Mouse (Mus musculus): Measurements from ENCODE around the gene Rsbn1l.
"Not testable (repeated sequence)": the region's sequence is repeated elsewhere in the genome, so short reads cannot be mapped to it uniquely, and the experiment has no call there.

Rsbn1l gene

GRCm38 (mm10) chr5:20950516-20950854 lies 5.7 kb downstream of the Rsbn1l start:
- no peak for DNase-seq (ENCODE audit: inconsistent ontology term)

GRCm38 (mm10) chr5:20950093-20950492 lies 6.1 kb downstream of the Rsbn1l start:
- peak; percentile 55 for DNase-seq (ENCODE audit: inconsistent ontology term)

GRCm38 (mm10) chr5:20946906-20947305 lies 9.3 kb downstream of the Rsbn1l start:
- peak; percentile 42 for DNase-seq (ENCODE audit: inconsistent ontology term)

GRCm38 (mm10) chr5:20944961-20945748 lies 11.0 kb downstream of the Rsbn1l start:
- no peak for DNase-seq (ENCODE audit: inconsistent ontology term)

- not testable (repeated sequence) for DNase-seq (ENCODE audit: inconsistent ontology term)
Observed at GRCm38 (mm10) chr5:20943791-20944190, 12.4 kb downstream of the Rsbn1l start.

GRCm38 (mm10) chr5:20942523-20942922 lies 13.7 kb downstream of the Rsbn1l start:
- no peak for DNase-seq (ENCODE audit: inconsistent ontology term)

- DNase-seq (ENCODE audit: inconsistent ontology term) = no peak
Observed at GRCm38 (mm10) chr5:20941205-20941604, 15.0 kb downstream of the Rsbn1l start.

- no peak for DNase-seq (ENCODE audit: inconsistent ontology term)
Observed at GRCm38 (mm10) chr5:20940696-20941095, 15.5 kb downstream of the Rsbn1l start.

- no peak for DNase-seq (ENCODE audit: inconsistent ontology term)
Observed at GRCm38 (mm10) chr5:20940040-20940571, 16.1 kb downstream of the Rsbn1l start.

- no peak for DNase-seq (ENCODE audit: inconsistent ontology term)
Observed at GRCm38 (mm10) chr5:20938523-20938922, 17.7 kb downstream of the Rsbn1l start.

- no peak for DNase-seq (ENCODE audit: inconsistent ontology term)
Observed at GRCm38 (mm10) chr5:20935934-20936333, 20.3 kb downstream of the Rsbn1l start.

- DNase-seq (ENCODE audit: inconsistent ontology term) = no peak
Observed at GRCm38 (mm10) chr5:20932585-20932984, 23.6 kb downstream of the Rsbn1l start.

- DNase-seq (ENCODE audit: inconsistent ontology term) = no peak
Observed at GRCm38 (mm10) chr5:20931300-20931699, 24.9 kb downstream of the Rsbn1l start.

GRCm38 (mm10) chr5:20930430-20930829 lies 25.8 kb downstream of the Rsbn1l start:
- DNase-seq (ENCODE audit: inconsistent ontology term) = no peak

- no peak for DNase-seq (ENCODE audit: inconsistent ontology term)
Observed at GRCm38 (mm10) chr5:20929669-20930151, 26.5 kb downstream of the Rsbn1l start.

- DNase-seq (ENCODE audit: inconsistent ontology term) = no peak
Observed at GRCm38 (mm10) chr5:20925451-20925850, 30.7 kb downstream of the Rsbn1l start.

- no peak for DNase-seq (ENCODE audit: inconsistent ontology term)
Observed at GRCm38 (mm10) chr5:20924608-20925007, 31.6 kb downstream of the Rsbn1l start.

- no peak for DNase-seq (ENCODE audit: inconsistent ontology term)
Observed at GRCm38 (mm10) chr5:20919566-20919965, 36.6 kb downstream of the Rsbn1l start.

GRCm38 (mm10) chr5:20918967-20919366 lies 37.2 kb downstream of the Rsbn1l start:
- no peak for DNase-seq (ENCODE audit: inconsistent ontology term)

GRCm38 (mm10) chr5:20913372-20914275 lies 42.6 kb downstream of the Rsbn1l start:
- DNase-seq (ENCODE audit: inconsistent ontology term) = peak; percentile 45

GRCm38 (mm10) chr5:20911741-20912140 lies 44.5 kb downstream of the Rsbn1l start:
- no peak for DNase-seq (ENCODE audit: inconsistent ontology term)

GRCm38 (mm10) chr5:20906191-20906590 lies 50.0 kb downstream of the Rsbn1l start:
- no peak for DNase-seq (ENCODE audit: inconsistent ontology term)

Data from Muller cell, postnatal 12 days (primary cell).